Mouse (Mus musculus) ES-E14 (cell line): ENCODE data around the gene Podnl1.

Experiments used
- CHD2 ChIP-seq: IDR thresholded peaks from 2 replicates; pipeline ENCODE4 v1.6.1; 2014; ENCODE audit warnings: mild to moderate bottlenecking, low read depth, low read length, inconsistent platforms
- HCFC1 ChIP-seq: IDR thresholded peaks from 2 replicates; pipeline ENCODE4 v1.6.1; 2012; ENCODE audit warnings: low read length, inconsistent platforms, borderline replicate concordance; ENCODE audit not compliant: insufficient read depth
- MAFK ChIP-seq: IDR thresholded peaks from 2 replicates; pipeline ENCODE4 v1.6.1; 2014; ENCODE audit warnings: mild to moderate bottlenecking, low read depth, low read length, inconsistent platforms; ENCODE audit not compliant: insufficient read depth
- ZC3H11A ChIP-seq: IDR thresholded peaks from 2 replicates; pipeline ENCODE4 v1.6.1; 2012; ENCODE audit warnings: low read depth, mild to moderate bottlenecking, inconsistent platforms, low read length, borderline replicate concordance
- ZNF384 ChIP-seq: IDR thresholded peaks from 2 replicates; pipeline ENCODE4 v1.6.1; 2012; ENCODE audit warnings: low read depth, low read length, inconsistent platforms

GRCm38 (mm10) chr8:84170096-84170495 is 44.3 kb downstream of the Podnl1 start:
- TF ChIP-seq HCFC1: no peak
- TF ChIP-seq CHD2: no peak
- TF ChIP-seq ZC3H11A: no peak
- TF ChIP-seq MAFK: no peak
- no peak for TF ChIP-seq ZNF384
